Mouse (Mus musculus): Measurements from ENCODE around the gene Wt1. TPM values are rescaled to one million over a fixed set of nuclear protein-coding genes. Genes with fewer than 3 reads are reported as not detected.
A peak's percentile ranks its signal among the peaks of the same experiment; 100 is the strongest.

The Wt1 gene
- polyA plus RNA-seq, 1 experiment from 2014 or later: 1.1 TPM

DNA sequence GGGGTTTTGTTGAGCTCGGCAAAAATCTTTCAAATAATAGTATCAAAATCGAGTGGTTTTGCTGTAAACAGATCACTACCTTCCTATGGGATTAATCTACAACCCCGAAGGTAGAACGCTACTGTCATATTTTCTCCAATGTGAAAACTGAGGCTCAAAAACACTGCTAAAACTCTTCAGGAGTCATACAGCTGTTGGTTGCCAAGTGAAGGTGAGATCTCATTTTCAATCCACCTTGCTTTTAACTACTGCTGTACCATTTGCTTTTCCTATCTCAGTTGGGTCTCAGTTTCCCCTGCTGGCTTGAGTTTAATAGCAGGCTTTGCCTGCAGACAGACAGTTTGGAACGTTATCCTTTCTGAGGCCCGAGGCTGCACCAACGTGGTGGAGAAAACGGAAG, 2.9 kb upstream of the Wt1 start:
- Histone ChIP-seq H3K9me3 (replicated peaks; ENCODE audit: control insufficient read depth, low read length) (no peaks in the 10 kb centered on the region), H3K4me1 (ENCODE audit: control insufficient read depth, low read depth, low read length) (no peaks in the 10 kb centered on the region; the same call in 1 of the 2 replicates), H3K36me3 (ENCODE audit: control insufficient read depth, insufficient read depth) (no peaks in the 10 kb centered on the region), H3K27me3 (ENCODE audit: control insufficient read depth, insufficient read depth, low read depth, low read length) (peaks cover 83% of the 10 kb centered on the region), H3K4me3 (ENCODE audit: low read depth, low read length) (no peak overlapping the region), H3K4me2 (ENCODE audit: low read depth, low read length) (no peak overlapping the region), H3K27ac (ENCODE audit: low read length) (no peak overlapping the region), H3K9ac (ENCODE audit: low read depth, low read length) (no peak overlapping the region)
- ATAC-seq (ENCODE audit: low read depth): no peak
- WGBS (ENCODE audit: insufficient replicate concordance): 4% methylated on average over 8 of the region's 8 CpGs

DNA sequence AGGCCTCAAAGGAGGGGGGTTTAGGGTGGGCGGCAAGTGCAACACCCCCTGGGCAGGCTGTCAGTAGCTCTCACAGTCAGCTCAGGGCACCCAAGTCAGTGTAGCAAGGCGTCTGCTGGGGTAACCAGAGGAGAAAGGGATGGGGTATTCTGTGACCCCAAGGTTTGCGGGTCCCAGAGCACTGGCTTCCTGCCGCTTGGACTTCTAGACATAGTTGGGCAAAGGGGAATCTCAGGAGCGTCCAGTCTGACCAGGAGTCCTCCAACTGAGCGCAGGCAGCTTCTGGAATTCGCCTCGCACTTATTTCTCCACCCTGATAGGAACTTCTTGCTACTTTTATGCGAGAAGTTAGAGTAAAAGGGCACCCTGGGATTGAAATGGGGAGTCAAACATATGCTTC, 2.4 kb upstream of the Wt1 start:
- H3K27me3 ChIP-seq (ENCODE audit: control insufficient read depth, insufficient read depth, low read depth, low read length): peaks cover 87% of the 10 kb centered on the region
- H3K4me1 ChIP-seq (ENCODE audit: control insufficient read depth, low read depth, low read length): no peaks in the 10 kb centered on the region; the same call in 1 of the 2 replicates
- H3K36me3 ChIP-seq (ENCODE audit: control insufficient read depth, insufficient read depth): no peaks in the 10 kb centered on the region
- no peak overlapping the region for H3K4me2 ChIP-seq (ENCODE audit: low read depth, low read length)
- H3K27ac ChIP-seq (ENCODE audit: low read length): no peak overlapping the region
- H3K9ac ChIP-seq (ENCODE audit: low read depth, low read length): no peak overlapping the region
- WGBS (ENCODE audit: insufficient replicate concordance): 5% methylated on average over 9 of the region's 9 CpGs
- H3K4me3 ChIP-seq (ENCODE audit: low read depth, low read length): no peak overlapping the region
- ATAC-seq (ENCODE audit: low read depth): no peak
- no peaks in the 10 kb centered on the region for H3K9me3 ChIP-seq (replicated peaks; ENCODE audit: control insufficient read depth, low read length)

DNA sequence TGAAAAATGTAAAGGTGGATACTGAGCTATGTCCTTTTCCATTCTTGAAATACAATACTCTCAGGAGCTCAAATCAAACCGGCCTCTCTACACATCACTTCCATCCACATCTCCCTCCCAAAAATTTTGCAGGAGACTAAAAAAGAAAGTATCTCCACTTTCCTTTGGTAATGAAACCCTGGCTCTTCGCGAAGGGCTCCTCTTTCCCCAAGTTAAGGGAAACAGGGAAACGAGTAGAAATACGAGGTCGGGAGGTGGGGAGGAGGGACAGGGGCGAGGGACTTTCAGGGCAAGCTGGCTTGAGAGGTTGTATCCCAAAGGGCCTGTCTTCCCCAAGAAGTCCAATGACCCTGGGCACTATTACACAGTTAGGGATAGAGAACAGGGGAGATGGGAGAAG, 1.9 kb upstream of the Wt1 start:
- no peaks in the 10 kb centered on the region for H3K9me3 ChIP-seq (replicated peaks; ENCODE audit: control insufficient read depth, low read length)
- no peaks in the 10 kb centered on the region for H3K36me3 ChIP-seq (ENCODE audit: control insufficient read depth, insufficient read depth)
- peaks cover 92% of the 10 kb centered on the region for H3K27me3 ChIP-seq (ENCODE audit: control insufficient read depth, insufficient read depth, low read depth, low read length)
- H3K4me3 ChIP-seq (ENCODE audit: low read depth, low read length): no peak overlapping the region
- no peak for ATAC-seq (ENCODE audit: low read depth)
- no peaks in the 10 kb centered on the region; the same call in 1 of the 2 replicates for H3K4me1 ChIP-seq (ENCODE audit: control insufficient read depth, low read depth, low read length)
- no peak overlapping the region for H3K4me2 ChIP-seq (ENCODE audit: low read depth, low read length)
- under 1% methylated on average over 7 of the region's 7 CpGs for WGBS (ENCODE audit: insufficient replicate concordance)
- H3K9ac ChIP-seq (ENCODE audit: low read depth, low read length): no peak overlapping the region
- no peak overlapping the region for H3K27ac ChIP-seq (ENCODE audit: low read length)

DNA sequence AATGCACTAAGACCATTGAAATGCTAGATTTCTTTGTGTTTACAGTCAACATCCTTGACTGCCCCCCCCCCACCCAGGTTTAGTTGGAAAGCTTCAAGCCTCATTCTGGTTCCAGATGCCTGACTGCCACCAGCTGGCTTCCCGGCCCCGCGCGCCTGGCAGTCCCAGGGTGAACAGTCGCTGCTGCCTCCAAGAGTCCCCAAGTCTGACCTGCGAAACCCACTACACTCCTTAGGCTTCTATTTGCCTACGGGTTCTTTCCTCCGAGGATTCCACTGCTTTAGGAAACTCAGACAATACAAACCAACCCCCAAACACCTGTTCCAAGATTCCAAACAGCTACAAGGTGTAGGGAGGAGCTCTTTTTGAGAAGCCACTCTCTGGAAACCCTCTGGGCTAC, 1.1 kb upstream of the Wt1 start:
- no peaks in the 10 kb centered on the region for H3K9me3 ChIP-seq (replicated peaks; ENCODE audit: control insufficient read depth, low read length)
- no peak overlapping the region for H3K4me2 ChIP-seq (ENCODE audit: low read depth, low read length)
- no peaks in the 10 kb centered on the region for H3K36me3 ChIP-seq (ENCODE audit: control insufficient read depth, insufficient read depth)
- no peak overlapping the region for H3K9ac ChIP-seq (ENCODE audit: low read depth, low read length)
- H3K4me1 ChIP-seq (ENCODE audit: control insufficient read depth, low read depth, low read length): no peaks in the 10 kb centered on the region; the same call in 1 of the 2 replicates
- no peak overlapping the region for H3K4me3 ChIP-seq (ENCODE audit: low read depth, low read length)
- no peak overlapping the region for H3K27ac ChIP-seq (ENCODE audit: low read length)
- no peak for ATAC-seq (ENCODE audit: low read depth)
- WGBS (ENCODE audit: insufficient replicate concordance): 1% methylated on average over 8 of the region's 8 CpGs
- peaks cover 96% of the 10 kb centered on the region for H3K27me3 ChIP-seq (ENCODE audit: control insufficient read depth, insufficient read depth, low read depth, low read length)

DNA sequence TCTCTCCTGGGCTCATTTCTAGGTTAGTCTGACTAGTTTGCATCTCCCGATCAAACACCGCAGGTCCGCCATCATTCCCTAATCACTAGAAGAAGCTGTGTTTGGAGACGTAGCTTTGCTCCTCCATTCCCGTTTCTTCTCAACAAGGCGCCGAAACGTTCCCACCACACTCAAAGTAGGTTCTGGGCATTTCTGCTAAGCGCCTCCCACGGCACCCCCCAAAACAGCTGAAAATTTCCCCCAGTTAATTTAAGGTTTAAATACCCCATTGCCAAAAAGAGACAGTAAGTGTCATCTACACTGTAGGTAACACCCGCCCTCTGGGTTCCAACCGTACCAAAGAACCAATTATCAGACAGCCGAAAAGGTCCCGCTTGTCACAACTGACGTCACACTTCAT, 688 bp upstream of the Wt1 start:
- no peak overlapping the region for H3K4me2 ChIP-seq (ENCODE audit: low read depth, low read length)
- H3K27ac ChIP-seq (ENCODE audit: low read length): no peak overlapping the region
- no peak overlapping the region for H3K4me3 ChIP-seq (ENCODE audit: low read depth, low read length)
- H3K9me3 ChIP-seq (replicated peaks; ENCODE audit: control insufficient read depth, low read length): no peaks in the 10 kb centered on the region
- WGBS (ENCODE audit: insufficient replicate concordance): 5% methylated on average over 15 of the region's 15 CpGs
- peaks cover 96% of the 10 kb centered on the region for H3K27me3 ChIP-seq (ENCODE audit: control insufficient read depth, insufficient read depth, low read depth, low read length)
- no peaks in the 10 kb centered on the region for H3K36me3 ChIP-seq (ENCODE audit: control insufficient read depth, insufficient read depth)
- no peaks in the 10 kb centered on the region; the same call in 1 of the 2 replicates for H3K4me1 ChIP-seq (ENCODE audit: control insufficient read depth, low read depth, low read length)
- no peak overlapping the region for H3K9ac ChIP-seq (ENCODE audit: low read depth, low read length)
- ATAC-seq (ENCODE audit: low read depth): no peak

DNA sequence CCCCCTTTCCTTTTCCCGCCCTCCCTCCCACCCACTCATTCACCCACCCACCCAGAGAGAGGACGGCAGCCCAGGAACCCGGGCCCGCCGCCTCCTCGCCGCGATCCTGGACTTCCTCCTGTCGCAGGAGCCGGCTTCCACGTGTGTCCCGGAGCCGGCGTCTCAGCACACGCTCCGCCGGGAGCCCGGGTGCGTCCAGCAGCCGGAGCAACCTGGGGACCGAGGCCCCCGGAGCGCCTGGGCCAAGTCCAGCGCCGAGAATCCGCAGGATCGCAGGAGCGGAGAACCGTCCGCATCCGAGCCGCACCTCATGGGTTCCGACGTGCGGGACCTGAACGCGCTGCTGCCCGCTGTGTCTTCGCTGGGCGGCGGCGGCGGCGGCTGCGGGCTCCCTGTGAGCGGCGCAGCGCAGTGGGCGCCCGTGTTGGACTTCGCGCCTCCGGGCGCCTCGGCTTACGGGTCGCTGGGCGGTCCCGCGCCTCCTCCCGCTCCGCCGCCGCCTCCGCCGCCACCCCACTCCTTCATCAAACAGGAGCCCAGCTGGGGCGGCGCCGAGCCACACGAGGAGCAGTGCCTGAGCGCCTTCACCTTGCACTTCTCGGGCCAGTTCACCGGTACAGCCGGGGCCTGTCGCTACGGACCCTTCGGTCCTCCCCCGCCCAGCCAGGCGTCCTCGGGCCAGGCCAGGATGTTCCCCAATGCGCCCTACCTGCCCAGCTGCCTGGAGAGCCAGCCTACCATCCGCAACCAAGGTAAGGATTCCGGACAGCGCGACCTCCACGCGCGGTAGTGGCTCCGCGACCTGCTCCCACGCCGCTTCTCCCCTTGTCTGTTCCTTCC, 582 bp downstream of the Wt1 start:
- Histone ChIP-seq H3K4me2 (ENCODE audit: low read depth, low read length) (peak overlapping the region; percentile 43), H3K36me3 (ENCODE audit: control insufficient read depth, insufficient read depth) (no peaks in the 10 kb centered on the region), H3K9ac (ENCODE audit: low read depth, low read length) (no peak overlapping the region), H3K27me3 (ENCODE audit: control insufficient read depth, insufficient read depth, low read depth, low read length) (peaks cover 99% of the 10 kb centered on the region), H3K27ac (ENCODE audit: low read length) (no peak overlapping the region), H3K4me1 (ENCODE audit: control insufficient read depth, low read depth, low read length) (no peaks in the 10 kb centered on the region; the same call in 1 of the 2 replicates), H3K4me3 (ENCODE audit: low read depth, low read length) (peak overlapping the region; percentile 42), H3K9me3 (replicated peaks; ENCODE audit: control insufficient read depth, low read length) (no peaks in the 10 kb centered on the region)
- WGBS (ENCODE audit: insufficient replicate concordance): under 1% methylated on average over 84 of the region's 92 CpGs
- 0 out of 2 replicates have a peak, but pooled peaks have one; percentile 13 for ATAC-seq (ENCODE audit: low read depth)

DNA sequence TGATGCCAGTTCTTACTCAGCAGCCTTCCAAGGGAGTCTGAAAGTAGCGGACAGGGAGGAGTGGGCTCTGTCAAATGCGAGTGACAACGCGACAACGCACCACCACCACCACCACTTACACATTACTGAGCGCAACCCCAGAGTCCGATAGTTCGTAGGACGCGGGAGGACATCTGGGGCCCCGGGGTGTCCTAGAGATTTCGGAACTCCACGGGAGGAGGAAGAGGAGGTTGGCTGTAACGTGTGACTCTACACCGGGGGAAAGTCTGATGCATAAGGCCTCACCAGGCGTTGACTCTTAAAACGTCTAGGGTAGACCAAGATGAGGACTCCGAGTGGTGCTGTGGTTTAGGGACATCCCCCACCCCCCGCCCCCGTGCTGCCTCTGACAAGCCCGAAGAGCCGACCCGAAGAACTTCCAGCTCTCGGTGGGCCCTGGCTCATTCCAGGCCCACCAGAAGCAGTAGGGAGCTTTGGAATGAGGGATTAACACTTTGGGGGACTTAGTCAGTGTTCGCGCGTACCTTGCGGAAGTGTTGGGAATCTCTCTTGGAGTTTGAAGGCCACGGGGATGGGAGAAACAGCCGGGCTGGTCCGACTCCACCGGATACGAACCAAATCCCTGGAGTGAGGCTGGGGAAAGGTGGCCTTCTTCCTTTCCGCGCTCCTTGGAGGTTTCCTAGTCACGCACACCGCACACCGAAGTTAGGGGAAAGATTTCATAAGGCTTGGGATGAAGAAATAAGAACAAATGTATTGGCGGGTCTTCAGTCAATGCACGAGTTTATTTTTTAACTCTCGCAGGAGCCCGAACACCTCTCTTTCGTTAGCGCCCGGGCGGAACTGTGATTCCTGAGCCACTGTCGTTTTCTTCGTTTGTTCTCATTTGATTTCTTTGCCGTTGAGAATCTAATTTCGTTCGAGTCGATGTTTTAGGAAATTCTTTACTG, 1.5 kb downstream of the Wt1 start:
- Histone ChIP-seq H3K4me1 (ENCODE audit: control insufficient read depth, low read depth, low read length) (no peaks in the 10 kb centered on the region; the same call in 1 of the 2 replicates), H3K9me3 (replicated peaks; ENCODE audit: control insufficient read depth, low read length) (no peaks in the 10 kb centered on the region), H3K36me3 (ENCODE audit: control insufficient read depth, insufficient read depth) (no peaks in the 10 kb centered on the region), H3K27me3 (ENCODE audit: control insufficient read depth, insufficient read depth, low read depth, low read length) (peaks cover 100% of the 10 kb centered on the region), H3K27ac (ENCODE audit: low read length) (no peak overlapping the region), H3K4me3 (ENCODE audit: low read depth, low read length) (peak overlapping the region; percentile 42), H3K9ac (ENCODE audit: low read depth, low read length) (no peak overlapping the region), H3K4me2 (ENCODE audit: low read depth, low read length) (peak overlapping the region; percentile 43)
- no peak for ATAC-seq (ENCODE audit: low read depth)
- WGBS (ENCODE audit: insufficient replicate concordance): 2% methylated on average over 52 of the region's 52 CpGs

DNA sequence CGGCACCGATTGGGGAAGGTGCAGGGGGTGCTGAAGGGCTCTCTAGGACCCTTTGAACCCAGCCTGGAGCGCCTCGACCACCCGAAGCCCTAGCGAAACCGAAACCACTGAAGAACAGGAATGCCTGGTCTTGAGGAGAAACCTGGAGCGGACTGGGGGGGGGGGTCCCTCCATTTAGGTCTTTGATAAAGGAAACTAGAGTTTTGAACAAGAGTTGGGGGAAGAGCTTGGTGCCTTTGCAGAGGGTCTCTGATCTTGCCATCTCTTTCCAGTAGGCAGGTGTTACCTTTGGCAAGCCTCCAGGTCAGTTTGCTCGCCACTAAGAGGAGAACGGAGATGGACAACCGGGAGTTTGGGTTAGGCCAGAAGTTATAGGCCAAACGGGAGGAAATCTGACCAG, 2.2 kb downstream of the Wt1 start:
- Histone ChIP-seq H3K9ac (ENCODE audit: low read depth, low read length) (no peak overlapping the region), H3K4me1 (ENCODE audit: control insufficient read depth, low read depth, low read length) (no peaks in the 10 kb centered on the region), H3K36me3 (ENCODE audit: control insufficient read depth, insufficient read depth) (no peaks in the 10 kb centered on the region), H3K27me3 (ENCODE audit: control insufficient read depth, insufficient read depth, low read depth, low read length) (peaks cover 100% of the 10 kb centered on the region), H3K4me3 (ENCODE audit: low read depth, low read length) (peak overlapping the region; percentile 15; the same call in 1 of the 2 replicates), H3K4me2 (ENCODE audit: low read depth, low read length) (peak overlapping the region; percentile 36), H3K27ac (ENCODE audit: low read length) (no peak overlapping the region), H3K9me3 (replicated peaks; ENCODE audit: control insufficient read depth, low read length) (no peaks in the 10 kb centered on the region)
- ATAC-seq (ENCODE audit: low read depth): no peak
- 4% methylated on average over 12 of the region's 12 CpGs for whole genome bisulfite sequencing (ENCODE audit: insufficient replicate concordance)
